23 mouse cellular contexts compared by ENCODE assay signal in genomic region chr13:20941707-20942106, GRCm38 (mm10).
A peak's percentile ranks its signal among the peaks of the same experiment; 100 is the strongest.
DNase-seq lines count a peak whose midpoint lies in the region; ATAC-seq lines count a peak whose summit lies in the region.
"Had no signal": no experiment of that assay in that cellular context is flagged by ENCODE, and none has a peak within 500 bp of the region (broad histone marks: within the 10 kb centered on the region; RNA-seq: fewer than 3 reads in every experiment).

No protein-coding gene starts in this region.

- no peaks in the 10 kb centered on the region for H3K36me3 ChIP-seq in embryonic facial prominence, embryonic 12.5 days
- no peaks in the 10 kb centered on the region for H3K36me3 ChIP-seq in embryonic facial prominence, embryonic 10.5 days (replicated peaks)
- H3K36me3 ChIP-seq: embryonic facial prominence, embryonic 15.5 days; G1E; hindbrain, embryonic 12.5 days; hindbrain, embryonic 15.5 days had no signal

- no peak overlapping the region for H3K4me2 ChIP-seq in embryonic facial prominence, embryonic 12.5 days (replicated peaks)
- H3K4me2 ChIP-seq: embryonic facial prominence, embryonic 15.5 days; heart, embryonic 11.5 days; hindbrain, embryonic 12.5 days; hindbrain, embryonic 15.5 days had no signal

- H3K4me1 ChIP-seq in embryonic facial prominence, embryonic 12.5 days = no peaks in the 10 kb centered on the region
- no peaks in the 10 kb centered on the region for H3K4me1 ChIP-seq in embryonic facial prominence, embryonic 10.5 days
- H3K4me1 ChIP-seq: embryonic facial prominence, embryonic 15.5 days; hindbrain, embryonic 12.5 days; hindbrain, embryonic 15.5 days had no signal

- peak; percentile 62 to 65 for DNase-seq in cerebellum, postnatal 14 days
- no peak for DNase-seq in cerebellum, adult 9-10 months
- DNase-seq in embryonic facial prominence, embryonic 10.5 days (ENCODE audit: low spot score) = no peak
- peak; percentile 4 to 10 for DNase-seq in kidney, adult 8-10 months
- DNase-seq in kidney, postnatal 25 days = no peak
- DNase-seq: adrenal gland, postnatal 10 days; adrenal gland, postnatal 36 days; B cell, adult 2 months; cerebellum, adult 11 months; embryo, embryonic 11 days; forebrain, postnatal 0 days; gastrocnemius, adult 2 months; gastrocnemius, postnatal 14 days; heart, adult 11 months had no signal

- no peak overlapping the region for H3K9ac ChIP-seq in embryonic facial prominence, embryonic 12.5 days
- H3K9ac ChIP-seq: embryonic facial prominence, embryonic 15.5 days; forebrain, postnatal 0 days; hindbrain, embryonic 12.5 days; hindbrain, embryonic 15.5 days had no signal

- H3K9me3 ChIP-seq in embryonic facial prominence, embryonic 12.5 days = no peaks in the 10 kb centered on the region
- no peaks in the 10 kb centered on the region for H3K9me3 ChIP-seq in embryonic facial prominence, embryonic 10.5 days
- H3K9me3 ChIP-seq: embryonic facial prominence, embryonic 15.5 days; G1E; hindbrain, embryonic 12.5 days; hindbrain, embryonic 15.5 days had no signal

- 0 out of 2 replicates have a peak, but pooled peaks have one; percentile 52 for ATAC-seq in embryonic facial prominence, embryonic 12.5 days (ENCODE audit: insufficient number of reproducible peaks, insufficient read depth, low FRiP score, low TSS enrichment)
- ATAC-seq: forebrain, embryonic 14.5 days; forebrain, postnatal 0 days; Patski had no signal

- 94% methylated on average over 4 of the region's 4 CpGs for WGBS in embryonic facial prominence, embryonic 12.5 days
- WGBS in embryonic facial prominence, embryonic 10.5 days = 91% methylated on average over 4 of the region's 4 CpGs

- no peak overlapping the region for H3K4me3 ChIP-seq in embryonic facial prominence, embryonic 12.5 days
- no peak overlapping the region for H3K4me3 ChIP-seq in embryonic facial prominence, embryonic 10.5 days
- H3K4me3 ChIP-seq: embryonic facial prominence, embryonic 15.5 days; gastrocnemius, adult 2 months; hindbrain, embryonic 12.5 days; hindbrain, embryonic 15.5 days had no signal

- H3K27me3 ChIP-seq in embryonic facial prominence, embryonic 12.5 days = no peaks in the 10 kb centered on the region
- H3K27me3 ChIP-seq in embryonic facial prominence, embryonic 10.5 days (replicated peaks; ENCODE audit: low read depth, poor library complexity, severe bottlenecking) = no peaks in the 10 kb centered on the region
- H3K27me3 ChIP-seq: CH12.LX; embryonic facial prominence, embryonic 15.5 days; hindbrain, embryonic 12.5 days; hindbrain, embryonic 15.5 days; Patski had no signal

- H3K27ac ChIP-seq in embryonic facial prominence, embryonic 12.5 days = no peak overlapping the region
- no peak overlapping the region for H3K27ac ChIP-seq in embryonic facial prominence, embryonic 10.5 days (replicated peaks)
- H3K27ac ChIP-seq: embryonic facial prominence, embryonic 15.5 days; gastrocnemius, adult 2 months; hindbrain, embryonic 12.5 days; hindbrain, embryonic 15.5 days had no signal

Comparison
In these comparisons a context has a peak if more than half of its experiments do, and no peak if none do; other contexts are left out.
1. DNase-seq: peak in cerebellum, postnatal 14 days (2 of 2) and kidney, adult 8-10 months (2 of 2); none in cerebellum, adult 9-10 months (single experiment), embryonic facial prominence, embryonic 10.5 days (single experiment) and kidney, postnatal 25 days (0 of 2).